Mouse (Mus musculus): ENCODE results near the gene Wif1. TPM values are rescaled to one million over a fixed set of nuclear protein-coding genes. Genes with fewer than 3 reads are reported as not detected.

Gene Wif1
- polyA plus RNA-seq, 1 experiment from 2014 or later = 8.4 TPM

- ATAC-seq (ENCODE audit: low FRiP score) = no peak
- no peak overlapping the region for H3K4me2 ChIP-seq (replicated peaks)
- no peak overlapping the region for H3K9ac ChIP-seq
- H3K4me1 ChIP-seq = 0 out of 2 replicates have a peak, but pooled peaks cover 5% of the 10 kb centered on the region
- no peaks in the 10 kb centered on the region for H3K36me3 ChIP-seq
- no peak overlapping the region for H3K4me3 ChIP-seq
- H3K27me3 ChIP-seq = no peaks in the 10 kb centered on the region
- WGBS = 84% methylated on average over 5 of the region's 5 CpGs
- H3K27ac ChIP-seq = no peak overlapping the region
- no peaks in the 10 kb centered on the region for H3K9me3 ChIP-seq (replicated peaks)
Measured at GRCm38 (mm10) chr10:121088679-121089078, 54.9 kb downstream of the Wif1 start.

GRCm38 (mm10) chr10:121089312-121089711 lies 55.6 kb downstream of the Wif1 start:
- Histone ChIP-seq H3K27ac (no peak overlapping the region), H3K9ac (no peak overlapping the region), H3K4me2 (replicated peaks) (peak overlapping the region; percentile 13), H3K36me3 (no peaks in the 10 kb centered on the region), H3K9me3 (replicated peaks) (no peaks in the 10 kb centered on the region), H3K27me3 (no peaks in the 10 kb centered on the region), H3K4me3 (no peak overlapping the region), H3K4me1 (0 out of 2 replicates have a peak, but pooled peaks cover 5% of the 10 kb centered on the region)
- ATAC-seq (ENCODE audit: low FRiP score) = no peak
- WGBS = 11% methylated on average over 6 of the region's 6 CpGs

- WGBS = 24% methylated on average over 8 of the region's 8 CpGs
- no peaks in the 10 kb centered on the region for H3K27me3 ChIP-seq
- no peak for ATAC-seq (ENCODE audit: low FRiP score)
- H3K4me1 ChIP-seq = 0 out of 2 replicates have a peak, but pooled peaks cover 5% of the 10 kb centered on the region
- no peaks in the 10 kb centered on the region for H3K9me3 ChIP-seq (replicated peaks)
- H3K4me2 ChIP-seq (replicated peaks) = no peak overlapping the region
- H3K36me3 ChIP-seq = no peaks in the 10 kb centered on the region
- H3K4me3 ChIP-seq = no peak overlapping the region
- H3K9ac ChIP-seq = no peak overlapping the region
- no peak overlapping the region for H3K27ac ChIP-seq
Measured at GRCm38 (mm10) chr10:121090006-121090405, 56.2 kb downstream of the Wif1 start.

GRCm38 (mm10) chr10:121095948-121096347 lies 62.2 kb downstream of the Wif1 start:
- Histone ChIP-seq H3K4me2 (replicated peaks) (no peak overlapping the region), H3K4me1 (peaks cover 3% of the 10 kb centered on the region; the same call in 1 of the 2 replicates), H3K9ac (no peak overlapping the region), H3K27me3 (no peaks in the 10 kb centered on the region), H3K36me3 (no peaks in the 10 kb centered on the region), H3K9me3 (replicated peaks) (no peaks in the 10 kb centered on the region), H3K27ac (no peak overlapping the region), H3K4me3 (no peak overlapping the region)
- WGBS = 57% methylated on average over 12 of the region's 12 CpGs
- ATAC-seq (ENCODE audit: low FRiP score) = no peak

- no peak overlapping the region for H3K27ac ChIP-seq
- H3K27me3 ChIP-seq = no peaks in the 10 kb centered on the region
- no peaks in the 10 kb centered on the region for H3K9me3 ChIP-seq (replicated peaks)
- 56% methylated on average over 12 of the region's 12 CpGs for WGBS
- H3K4me2 ChIP-seq (replicated peaks) = no peak overlapping the region
- no peaks in the 10 kb centered on the region for H3K36me3 ChIP-seq
- no peak overlapping the region for H3K4me3 ChIP-seq
- no peak for ATAC-seq (ENCODE audit: low FRiP score)
- H3K9ac ChIP-seq = no peak overlapping the region
- peaks cover 3% of the 10 kb centered on the region; the same call in 1 of the 2 replicates for H3K4me1 ChIP-seq
Measured at GRCm38 (mm10) chr10:121098263-121098662, 64.5 kb downstream of the Wif1 start.

GRCm38 (mm10) chr10:121099658-121100057 lies 65.9 kb downstream of the Wif1 start:
- ATAC-seq (ENCODE audit: low FRiP score) = no peak
- 63% methylated on average over 11 of the region's 11 CpGs for WGBS
- H3K27ac ChIP-seq = no peak overlapping the region
- peaks cover 8% of the 10 kb centered on the region for H3K9me3 ChIP-seq (replicated peaks)
- peaks cover 3% of the 10 kb centered on the region; the same call in 1 of the 2 replicates for H3K4me1 ChIP-seq
- no peak overlapping the region for H3K9ac ChIP-seq
- H3K27me3 ChIP-seq = no peaks in the 10 kb centered on the region
- H3K4me2 ChIP-seq (replicated peaks) = no peak overlapping the region
- no peaks in the 10 kb centered on the region for H3K36me3 ChIP-seq
- no peak overlapping the region for H3K4me3 ChIP-seq

GRCm38 (mm10) chr10:121116115-121116514 lies 82.4 kb downstream of the Wif1 start:
- Histone ChIP-seq H3K4me1 (no peaks in the 10 kb centered on the region), H3K4me3 (no peak overlapping the region), H3K9ac (no peak overlapping the region), H3K4me2 (replicated peaks) (no peak overlapping the region), H3K9me3 (replicated peaks) (peaks cover 5% of the 10 kb centered on the region; the same call in 1 of the 2 replicates), H3K36me3 (no peaks in the 10 kb centered on the region), H3K27me3 (no peaks in the 10 kb centered on the region), H3K27ac (no peak overlapping the region)
- no peak for ATAC-seq (ENCODE audit: low FRiP score)

GRCm38 (mm10) chr10:121116636-121117035 lies 82.9 kb downstream of the Wif1 start:
- Histone ChIP-seq H3K4me2 (replicated peaks) (no peak overlapping the region), H3K27me3 (no peaks in the 10 kb centered on the region), H3K4me3 (no peak overlapping the region), H3K9ac (no peak overlapping the region), H3K36me3 (no peaks in the 10 kb centered on the region), H3K27ac (no peak overlapping the region), H3K9me3 (replicated peaks) (peaks cover 5% of the 10 kb centered on the region; the same call in 1 of the 2 replicates), H3K4me1 (no peaks in the 10 kb centered on the region)
- WGBS = 54% methylated on average over 4 of the region's 4 CpGs
- 0 out of 2 replicates have a peak, but pooled peaks have one; percentile 26 for ATAC-seq (ENCODE audit: low FRiP score)

GRCm38 (mm10) chr10:121120751-121121150 lies 87.0 kb downstream of the Wif1 start:
- H3K9me3 ChIP-seq (replicated peaks) = no peaks in the 10 kb centered on the region
- H3K4me1 ChIP-seq = no peaks in the 10 kb centered on the region
- H3K4me3 ChIP-seq = no peak overlapping the region
- H3K27ac ChIP-seq = no peak overlapping the region
- ATAC-seq (ENCODE audit: low FRiP score) = no peak
- no peak overlapping the region for H3K4me2 ChIP-seq (replicated peaks)
- no peaks in the 10 kb centered on the region for H3K36me3 ChIP-seq
- no peaks in the 10 kb centered on the region for H3K27me3 ChIP-seq
- H3K9ac ChIP-seq = no peak overlapping the region
- 93% methylated on average over 6 of the region's 6 CpGs for whole genome bisulfite sequencing

DNA sequence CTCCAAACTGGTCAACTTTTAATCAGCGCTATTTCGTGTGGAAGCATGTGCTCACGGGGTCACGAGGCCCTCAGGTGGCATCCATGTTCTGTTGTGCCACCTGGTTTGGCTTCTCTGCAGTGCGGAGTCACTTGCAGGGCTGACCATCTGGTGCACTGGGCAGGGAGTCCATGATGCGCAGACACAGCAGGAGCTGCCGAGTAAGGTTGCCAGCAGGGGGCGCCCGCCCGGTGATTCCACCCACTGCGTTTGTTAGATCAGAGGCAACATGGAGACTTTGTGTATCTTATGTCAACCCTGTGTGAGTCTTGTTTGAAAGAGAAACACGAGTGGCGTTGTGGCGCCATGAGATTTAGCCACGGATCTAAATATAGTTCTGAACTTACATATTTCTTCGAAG lies 90.7 kb downstream of the Wif1 start:
- H3K27ac ChIP-seq = no peak overlapping the region
- 93% methylated on average over 16 of the region's 16 CpGs for WGBS
- no peak for ATAC-seq (ENCODE audit: low FRiP score)

GRCm38 (mm10) chr10:121129000-121129925 lies 95.5 kb downstream of the Wif1 start:
- H3K4me2 ChIP-seq (replicated peaks) = no peak overlapping the region
- H3K4me1 ChIP-seq = no peaks in the 10 kb centered on the region
- no peak overlapping the region for H3K27ac ChIP-seq
- 71% methylated on average over 20 of the region's 20 CpGs for WGBS
- no peaks in the 10 kb centered on the region for H3K27me3 ChIP-seq
- H3K36me3 ChIP-seq = no peaks in the 10 kb centered on the region
- H3K9me3 ChIP-seq (replicated peaks) = no peaks in the 10 kb centered on the region
- no peak for ATAC-seq (ENCODE audit: low FRiP score)
- H3K4me3 ChIP-seq = no peak overlapping the region
- H3K9ac ChIP-seq = no peak overlapping the region

More for the DNA sequence above, 90.7 kb downstream of the Wif1 start:
- H3K27me3 ChIP-seq = no peaks in the 10 kb centered on the region
- no peak overlapping the region for H3K4me2 ChIP-seq (replicated peaks)
- H3K4me1 ChIP-seq = no peaks in the 10 kb centered on the region
- H3K9me3 ChIP-seq (replicated peaks) = no peaks in the 10 kb centered on the region
- H3K36me3 ChIP-seq = no peaks in the 10 kb centered on the region
- no peak overlapping the region for H3K4me3 ChIP-seq
- no peak overlapping the region for H3K9ac ChIP-seq

Data from hindbrain, embryonic 12.5 days (tissue).